8 mouse cellular contexts compared by ENCODE assay signal in the genomic region with DNA sequence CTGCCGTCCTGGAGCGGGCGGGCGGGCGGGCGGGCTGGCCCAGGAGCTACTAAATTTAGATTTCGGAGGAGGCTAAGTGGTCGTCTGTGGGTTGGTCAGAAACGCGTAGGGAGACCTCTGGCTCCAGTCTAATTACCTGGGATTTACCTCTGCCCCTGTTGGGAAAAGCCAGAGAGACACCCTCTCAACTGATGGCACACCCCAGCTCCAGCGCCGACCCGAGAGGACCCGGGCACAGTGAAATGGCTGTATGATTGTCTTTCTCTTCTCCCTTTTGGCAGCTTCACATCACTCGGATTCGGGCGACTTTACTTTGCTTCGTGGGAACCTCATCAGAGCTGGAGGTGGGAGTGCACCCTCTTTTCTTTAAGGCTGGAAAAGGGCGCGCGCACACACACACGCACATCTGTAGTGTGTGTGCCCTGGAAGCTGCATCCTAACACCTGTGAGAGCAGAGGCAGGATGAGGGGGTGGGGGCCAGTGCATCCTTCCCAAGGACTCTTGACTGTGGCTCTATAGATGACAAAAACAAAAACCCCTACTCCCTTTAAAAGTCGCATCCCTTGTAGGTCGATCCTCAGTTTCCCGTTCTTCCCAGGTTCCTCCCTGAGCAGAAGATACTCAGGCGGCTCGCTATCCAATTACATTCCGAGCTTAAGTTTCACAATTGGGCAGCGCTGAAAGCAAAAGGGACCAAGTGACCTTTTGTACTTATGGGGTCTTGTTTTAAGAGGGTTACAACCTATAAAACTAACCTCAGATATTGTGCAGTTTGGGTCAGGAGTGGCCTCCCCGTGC. TPM values are rescaled to one million over a fixed set of nuclear protein-coding genes. Genes with fewer than 3 reads are reported as not detected.
A peak's percentile ranks its signal among the peaks of the same experiment; 100 is the strongest.
DNase-seq lines count a peak whose midpoint lies in the region; ATAC-seq and TF ChIP-seq lines count a peak whose summit lies in the region.

No protein-coding gene starts in this region.

- peaks cover 10% of the 10 kb centered on the region; the same call in 1 of the 2 replicates for H3K36me3 ChIP-seq in liver, adult 2 months (ENCODE audit: control insufficient read depth, insufficient read depth, low read length)
- peaks cover 35% of the 10 kb centered on the region for H3K36me3 ChIP-seq in forebrain, embryonic 15.5 days
- peaks cover 41% of the 10 kb centered on the region for H3K36me3 ChIP-seq in limb, embryonic 10.5 days
- peaks cover 23% of the 10 kb centered on the region for H3K36me3 ChIP-seq in myocyte (ENCODE audit: control insufficient read depth, insufficient read depth)

- no peak for TF ChIP-seq CTCF in liver, adult 2 months (IDR thresholded peaks at IDR 0.05; ENCODE audit: low read depth, low read length)

- H3ac ChIP-seq in myocyte (ENCODE audit: control insufficient read depth, insufficient read length): peak overlapping the region; percentile 49

- 7% methylated on average over 30 of the region's 30 CpGs for WGBS in liver, adult 2 months
- WGBS in forebrain, embryonic 15.5 days: 2% methylated on average over 30 of the region's 30 CpGs
- WGBS in limb, embryonic 10.5 days: 1% methylated on average over 30 of the region's 30 CpGs

- TF ChIP-seq POLR2A in liver, adult 2 months (IDR thresholded peaks at IDR 0.05; ENCODE audit: extremely low read depth, insufficient read depth, low read length): no peak
- no peak for TF ChIP-seq POLR2A in myocyte (IDR thresholded peaks at IDR 0.05; ENCODE audit: insufficient read length, low read depth)

- H3K79me2 ChIP-seq in liver, adult 2 months (ENCODE audit: control insufficient read depth, insufficient read depth, low read length): no peaks in the 10 kb centered on the region
- no peaks in the 10 kb centered on the region for H3K79me2 ChIP-seq in myocyte (ENCODE audit: control insufficient read depth, insufficient read depth)

- H3K4me1 ChIP-seq in liver, adult 2 months (ENCODE audit: control insufficient read depth, insufficient read depth, low read length): peaks cover 4% of the 10 kb centered on the region
- no peaks in the 10 kb centered on the region for H3K4me1 ChIP-seq in brown adipose tissue, adult 24 weeks (ENCODE audit: control insufficient read depth, insufficient read depth, insufficient read length, low read length)
- H3K4me1 ChIP-seq in forebrain, embryonic 15.5 days: peaks cover 38% of the 10 kb centered on the region
- peaks cover 16% of the 10 kb centered on the region for H3K4me1 ChIP-seq in limb, embryonic 10.5 days

- H3K9me3 ChIP-seq in forebrain, embryonic 15.5 days: no peaks in the 10 kb centered on the region
- no peaks in the 10 kb centered on the region for H3K9me3 ChIP-seq in limb, embryonic 10.5 days (replicated peaks)

- no peak overlapping the region for H3K27ac ChIP-seq in liver, adult 2 months (replicated peaks; ENCODE audit: insufficient read depth, low read depth, low read length)
- no peak overlapping the region for H3K27ac ChIP-seq in brown adipose tissue, adult 24 weeks (replicated peaks; ENCODE audit: low read depth, low read length)
- peak overlapping the region; percentile 98 for H3K27ac ChIP-seq in forebrain, embryonic 15.5 days (replicated peaks)
- peak overlapping the region; percentile 100 for H3K27ac ChIP-seq in limb, embryonic 10.5 days

- peak overlapping the region; percentile 96 for H3K9ac ChIP-seq in liver, adult 2 months (ENCODE audit: low read depth, low read length)
- H3K9ac ChIP-seq in forebrain, embryonic 15.5 days (replicated peaks): peak overlapping the region; percentile 98

- H3K4me2 ChIP-seq in forebrain, embryonic 15.5 days (replicated peaks): peak overlapping the region; percentile 89
- H3K4me2 ChIP-seq in myocyte (ENCODE audit: low read depth): peak overlapping the region; percentile 78

- no peaks in the 10 kb centered on the region for H3K27me3 ChIP-seq in liver, adult 2 months (ENCODE audit: control insufficient read depth, insufficient read depth, low read length)
- no peaks in the 10 kb centered on the region for H3K27me3 ChIP-seq in forebrain, embryonic 15.5 days
- peaks cover 26% of the 10 kb centered on the region for H3K27me3 ChIP-seq in limb, embryonic 10.5 days (ENCODE audit: low read depth, poor library complexity, severe bottlenecking)
- H3K27me3 ChIP-seq in myocyte (ENCODE audit: control insufficient read depth, insufficient read depth, insufficient read length): no peaks in the 10 kb centered on the region

- DNase-seq in liver, adult 2 months (ENCODE audit: extremely low read depth, low read depth, low spot score): no peak
- no peak for DNase-seq in liver
- peak; percentile 80 for DNase-seq in limb, embryonic 10.5 days (ENCODE audit: low spot score)
- no peak for DNase-seq in ovary, adult 18-20 months (ENCODE audit: low spot score)
- DNase-seq in ovary, postnatal 36 days (ENCODE audit: low spot score): no peak

- peak overlapping the region; percentile 80 for H3K4me3 ChIP-seq in liver, adult 2 months (ENCODE audit: insufficient read depth, low read depth, low read length)
- peak overlapping the region; percentile 54 for H3K4me3 ChIP-seq in brown adipose tissue, adult 24 weeks (ENCODE audit: insufficient read depth, low read depth, low read length)
- peak overlapping the region; percentile 92 for H3K4me3 ChIP-seq in forebrain, embryonic 15.5 days
- H3K4me3 ChIP-seq in limb, embryonic 10.5 days: peak overlapping the region; percentile 91
- H3K4me3 ChIP-seq in myocyte: peak overlapping the region; percentile 39

- ATAC-seq in forebrain, embryonic 15.5 days (replicated peaks): peak; percentile 51

TF ChIP-seq in myocyte, 11 proteins besides CTCF, POLR2A, EP300 and RAD21:
- TF ChIP-seq TCF3 (IDR thresholded peaks at IDR 0.05; ENCODE audit: insufficient read length, low read depth) (no peak), TCF12 (IDR thresholded peaks at IDR 0.05; ENCODE audit: insufficient read depth, poor library complexity, severe bottlenecking) (no peak), MAX (IDR thresholded peaks at IDR 0.05; ENCODE audit: low read depth) (no peak), MYOG (IDR thresholded peaks at IDR 0.05; ENCODE audit: control insufficient read depth in 1 of 3, insufficient read depth in 1 of 3, insufficient read length in 2 of 3, low read depth in 2 of 3) (no peak), POLR2AphosphoS2 (IDR thresholded peaks at IDR 0.05; ENCODE audit: insufficient read length, low read depth) (no peak), MYOD1 (IDR thresholded peaks at IDR 0.05; ENCODE audit: control insufficient read depth in 1 of 3, insufficient read length in 2 of 3, low read depth in 2 of 3) (no peak), CEBPB (IDR thresholded peaks at IDR 0.05; ENCODE audit: insufficient read depth, poor library complexity, severe bottlenecking) (no peak), REST (IDR thresholded peaks at IDR 0.05; ENCODE audit: insufficient read depth, insufficient read length) (no peak), SRF (IDR thresholded peaks at IDR 0.05; ENCODE audit: control insufficient read depth, insufficient read length, low read depth) (no peak), E2F4 (IDR thresholded peaks at IDR 0.05; ENCODE audit: insufficient read depth) (no peak), USF1 (IDR thresholded peaks at IDR 0.05; ENCODE audit: low read depth) (no peak)

RNA-seq across cellular contexts. Expression of gene Zfp821, which starts 0.9 kb away (rescaled TPM):
- 1.7 and 1.8 TPM in 2 replicates for total RNA-seq in liver, adult 2 months (2014; rRNA removed)
- polyA plus RNA-seq in liver, adult 2 months (2012; rRNA removed): 0.73 and 0.97 TPM in 2 replicates
- polyA plus RNA-seq in brown adipose tissue, adult 24 weeks (2012; ENCODE audit: insufficient read depth, insufficient read length, missing spikeins): 1.3 and 3.2 TPM in 2 replicates
- 85.6 and 94.3 TPM in 2 replicates for polyA plus RNA-seq in forebrain, embryonic 15.5 days (2015; fragmentation: Nextera tagmentation; extraction: Ambion mirVana)
- polyA plus RNA-seq in limb, embryonic 10.5 days (2016; fragmentation: Nextera tagmentation; extraction: Ambion mirVana): 34.8 and 42.5 TPM in 2 replicates
- polyA plus RNA-seq in myocyte (2012; fragmentation: generic; extraction: Trizol): 10.7 TPM

RNA-seq across cellular contexts. Expression of gene Ist1, which starts 13.2 kb away (rescaled TPM):
- total RNA-seq in liver, adult 2 months (2014; rRNA removed): 31.8 and 31.9 TPM in 2 replicates
- polyA plus RNA-seq in liver, adult 2 months (2012; rRNA removed): 24.6 and 26.1 TPM in 2 replicates
- polyA plus RNA-seq in brown adipose tissue, adult 24 weeks (2012; ENCODE audit: insufficient read depth, insufficient read length, missing spikeins): 36.1 and 57.8 TPM in 2 replicates
- polyA plus RNA-seq in forebrain, embryonic 15.5 days (2015; fragmentation: Nextera tagmentation; extraction: Ambion mirVana): 177 and 181 TPM in 2 replicates
- polyA plus RNA-seq in limb, embryonic 10.5 days (2016; fragmentation: Nextera tagmentation; extraction: Ambion mirVana): 134 and 153 TPM in 2 replicates
- 44.1 TPM for polyA plus RNA-seq in myocyte (2012; fragmentation: generic; extraction: Trizol)

RNA-seq across cellular contexts. Expression of gene Atxn1l, which starts 31.3 kb away (rescaled TPM):
- total RNA-seq in liver, adult 2 months (2014; rRNA removed): 6.3 and 7.5 TPM in 2 replicates
- polyA plus RNA-seq in liver, adult 2 months (2012; rRNA removed): 5.9 and 6.2 TPM in 2 replicates
- 13.2 and 13.9 TPM in 2 replicates for polyA plus RNA-seq in brown adipose tissue, adult 24 weeks (2012; ENCODE audit: insufficient read depth, insufficient read length, missing spikeins)
- polyA plus RNA-seq in forebrain, embryonic 15.5 days (2015; fragmentation: Nextera tagmentation; extraction: Ambion mirVana): 4.3 and 4.6 TPM in 2 replicates
- 8.4 and 10.2 TPM in 2 replicates for polyA plus RNA-seq in limb, embryonic 10.5 days (2016; fragmentation: Nextera tagmentation; extraction: Ambion mirVana)
- polyA plus RNA-seq in myocyte (2012; fragmentation: generic; extraction: Trizol): 11.0 TPM

Comparison
In these comparisons a context has a peak if more than half of its experiments do, and no peak if none do; other contexts are left out.
1. H3K27ac ChIP-seq: peak in forebrain, embryonic 15.5 days (single experiment) and limb, embryonic 10.5 days (single experiment); none in liver, adult 2 months (single experiment) and brown adipose tissue, adult 24 weeks (single experiment).
2. H3K4me3 ChIP-seq: peak in every context shown above with its lines; median percentile 92 in forebrain, embryonic 15.5 days; 91 in limb, embryonic 10.5 days; 80 in liver, adult 2 months; 54 in brown adipose tissue, adult 24 weeks; 39 in myocyte.